Mouse (Mus musculus): ENCODE measurements around the gene Kif24.

GRCm38 (mm10) chr4:41465287-41465665 lies 589 bp upstream of the Kif24 start:
- 0 out of 2 replicates have a peak, but pooled peaks have one; percentile 18 for TF ChIP-seq CTCF (IDR thresholded peaks at IDR 0.05; ENCODE audit: low read depth, low read length)
- no peak for TF ChIP-seq POLR2A (IDR thresholded peaks at IDR 0.05; ENCODE audit: extremely low read depth, insufficient read depth, low read length)

Data from liver, adult 2 months (tissue).